ENCODE assay signal across 22 mouse cellular contexts in the genomic region with DNA sequence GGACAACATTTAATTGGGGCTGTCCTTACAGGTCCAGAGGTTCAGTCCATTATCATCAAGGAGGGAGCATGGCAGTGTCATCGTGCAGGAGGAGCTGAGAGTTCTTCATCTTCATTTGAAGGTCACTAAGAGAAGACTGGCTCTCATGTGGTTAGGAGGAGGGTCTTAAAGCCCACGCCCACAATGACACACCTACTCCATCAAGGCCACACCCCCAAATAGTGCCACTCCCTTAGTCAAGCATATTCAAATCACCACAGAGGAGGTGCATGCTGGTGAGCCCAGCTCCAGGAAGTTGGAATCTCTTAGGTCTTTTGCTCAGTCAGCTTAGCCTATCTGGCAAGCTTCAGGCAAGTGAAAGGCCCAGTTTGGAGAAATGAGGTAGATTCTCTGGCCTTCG.
"Had no signal": no experiment of that assay in that cellular context is flagged by ENCODE, and none has a peak within 500 bp of the region (broad histone marks: within the 10 kb centered on the region; RNA-seq: fewer than 3 reads in every experiment).

No protein-coding gene starts in this region.

- H3K27ac ChIP-seq: heart, embryonic 10.5 days; hindbrain, embryonic 10.5 days; hindbrain, embryonic 12.5 days; hindbrain, embryonic 14.5 days; intestine, embryonic 15.5 days; kidney, embryonic 15.5 days; kidney, postnatal 0 days; layer of hippocampus, adult 2 months; limb, embryonic 13.5 days; limb, embryonic 15.5 days; liver, embryonic 14.5 days had no signal

- H3K4me1 ChIP-seq: heart, embryonic 10.5 days; heart, embryonic 12.5 days; intestine, embryonic 15.5 days; limb, embryonic 13.5 days; limb, embryonic 15.5 days had no signal

- DNase-seq: gastrocnemius, postnatal 14 days; gastrocnemius, postnatal 36 days; heart, adult 18-20 months; heart, postnatal 10 days; heart, postnatal 4 days; kidney, postnatal 14 days; kidney, postnatal 4 days; layer of hippocampus, adult 9-11 months; layer of hippocampus, postnatal 36 days; left cerebral cortex, postnatal 4 days had no signal

- H3K9me3 ChIP-seq: heart, embryonic 10.5 days; heart, embryonic 12.5 days; hindbrain, embryonic 10.5 days; hindbrain, embryonic 12.5 days; intestine, embryonic 15.5 days; kidney, embryonic 15.5 days; limb, embryonic 13.5 days; limb, embryonic 15.5 days had no signal

- H3K36me3 ChIP-seq: heart, embryonic 10.5 days; heart, embryonic 12.5 days; hindbrain, embryonic 10.5 days; hindbrain, embryonic 12.5 days; intestine, embryonic 15.5 days; kidney, embryonic 15.5 days; limb, embryonic 13.5 days; limb, embryonic 15.5 days had no signal

- H3K9ac ChIP-seq: heart, embryonic 12.5 days; hindbrain, embryonic 12.5 days; hindbrain, embryonic 14.5 days; intestine, embryonic 15.5 days; kidney, embryonic 15.5 days; limb, embryonic 13.5 days; limb, embryonic 15.5 days; liver, embryonic 14.5 days had no signal

- H3K4me3 ChIP-seq: heart, embryonic 10.5 days; heart, embryonic 12.5 days; hindbrain, embryonic 10.5 days; hindbrain, embryonic 12.5 days; intestine, embryonic 15.5 days; kidney, embryonic 15.5 days; layer of hippocampus, adult 2 months; limb, embryonic 13.5 days; limb, embryonic 15.5 days had no signal
